Mouse (Mus musculus) kidney, adult 11 months (tissue): ENCODE results near the gene Esyt3.

Experiments
- DNase-seq: peaks from one replicate; pipeline ENCODE4 v3.0.0; 2022

Esyt3 gene

DNA sequence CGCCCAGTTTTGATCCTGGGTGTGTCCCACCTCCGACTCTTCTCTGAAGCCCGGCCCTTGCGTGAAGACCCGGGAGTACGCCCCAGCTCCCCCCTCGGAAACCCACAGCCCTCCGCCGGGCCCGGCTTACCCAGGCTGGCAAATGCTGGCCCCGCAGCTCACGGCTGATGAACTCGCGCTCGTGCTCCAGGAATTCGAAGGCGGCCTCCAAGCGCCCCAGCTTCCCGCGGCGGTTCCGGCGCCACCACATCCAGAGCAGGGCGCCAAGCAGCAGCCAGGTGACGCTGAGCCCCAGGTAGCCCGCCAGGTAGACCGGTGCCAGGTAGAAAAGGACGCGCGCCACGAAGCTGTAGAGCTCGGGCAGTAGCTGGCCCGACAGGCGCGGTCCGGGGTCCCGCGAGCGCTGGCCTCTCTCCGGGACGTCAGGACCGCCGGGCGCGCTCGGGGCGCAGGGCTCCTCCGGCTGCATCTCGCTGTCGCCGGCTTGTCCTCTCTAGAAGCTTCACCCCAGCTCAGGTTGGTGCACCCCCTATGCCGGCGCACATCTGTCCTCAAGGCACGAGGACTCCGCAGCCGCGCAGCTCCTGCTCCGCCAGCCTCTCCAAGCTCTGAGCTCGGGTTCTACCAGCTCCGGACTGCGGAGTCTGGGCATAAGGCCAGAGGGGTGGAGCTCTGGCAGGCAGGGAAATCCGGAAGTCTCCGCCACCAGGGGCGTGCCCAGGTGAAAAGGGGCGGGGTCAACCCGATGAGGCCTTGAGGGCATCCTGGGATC lies at the start of gene Esyt3:
TSS of gene Esyt3 (minus strand) at position 637 of the 772 bp plus-strand sequence.
- peak; percentile 49 for DNase-seq

DNA sequence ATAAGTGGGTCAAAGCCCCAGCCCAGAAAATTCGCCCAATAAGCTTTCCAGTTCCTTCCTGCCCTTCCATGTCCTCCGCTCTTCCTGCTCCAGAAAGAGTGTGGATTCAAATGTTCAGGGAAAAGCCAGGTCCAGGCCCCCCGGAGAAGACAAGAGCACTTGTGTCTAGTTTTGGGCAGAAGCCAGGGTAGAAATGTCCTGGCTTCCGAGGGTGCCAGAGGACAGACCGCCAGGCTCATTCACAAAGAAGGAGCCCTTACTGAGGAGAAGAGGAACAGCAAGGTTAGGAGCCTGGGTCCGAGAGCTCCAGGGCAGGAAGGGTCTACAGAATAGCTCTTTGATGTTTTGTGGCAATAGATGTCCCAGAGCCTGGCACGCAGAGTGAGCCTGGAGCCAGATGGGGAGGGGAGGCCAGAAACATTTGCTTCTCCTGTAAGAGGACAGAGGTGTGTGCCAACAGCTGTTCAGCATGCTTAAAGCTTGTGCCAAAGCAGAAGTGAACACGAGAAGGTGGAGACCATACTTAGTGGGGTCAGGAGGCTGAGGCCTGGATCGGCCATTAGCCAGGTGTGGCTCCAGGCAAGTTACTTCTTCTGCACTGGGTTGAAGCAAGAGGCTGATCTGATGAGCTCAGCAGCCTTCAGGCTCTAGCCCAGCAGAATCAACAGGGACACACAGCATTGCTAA lies 43.1 kb upstream of the Esyt3 start:
- no peak for DNase-seq

DNA sequence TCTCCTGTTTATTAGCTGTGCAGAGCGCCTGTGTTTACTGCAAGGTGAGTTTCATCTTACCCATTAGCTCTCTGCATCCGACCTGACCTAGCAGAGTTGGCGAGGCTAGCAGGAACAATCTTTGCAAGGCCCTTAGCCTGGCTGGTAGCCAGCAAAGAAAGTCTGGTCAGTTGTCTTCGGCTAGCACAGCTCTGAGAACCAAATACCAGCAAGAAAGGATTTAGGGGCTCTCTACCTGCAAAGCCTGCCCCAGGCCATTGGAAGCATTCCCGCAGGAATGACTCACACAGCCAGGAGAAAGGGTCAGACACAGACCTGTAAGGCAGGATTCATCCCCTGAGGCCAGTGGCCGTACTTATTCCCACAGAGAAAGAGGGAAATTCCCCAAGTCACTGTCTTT lies 42.4 kb upstream of the Esyt3 start:
- peak; percentile 23 for DNase-seq

DNA sequence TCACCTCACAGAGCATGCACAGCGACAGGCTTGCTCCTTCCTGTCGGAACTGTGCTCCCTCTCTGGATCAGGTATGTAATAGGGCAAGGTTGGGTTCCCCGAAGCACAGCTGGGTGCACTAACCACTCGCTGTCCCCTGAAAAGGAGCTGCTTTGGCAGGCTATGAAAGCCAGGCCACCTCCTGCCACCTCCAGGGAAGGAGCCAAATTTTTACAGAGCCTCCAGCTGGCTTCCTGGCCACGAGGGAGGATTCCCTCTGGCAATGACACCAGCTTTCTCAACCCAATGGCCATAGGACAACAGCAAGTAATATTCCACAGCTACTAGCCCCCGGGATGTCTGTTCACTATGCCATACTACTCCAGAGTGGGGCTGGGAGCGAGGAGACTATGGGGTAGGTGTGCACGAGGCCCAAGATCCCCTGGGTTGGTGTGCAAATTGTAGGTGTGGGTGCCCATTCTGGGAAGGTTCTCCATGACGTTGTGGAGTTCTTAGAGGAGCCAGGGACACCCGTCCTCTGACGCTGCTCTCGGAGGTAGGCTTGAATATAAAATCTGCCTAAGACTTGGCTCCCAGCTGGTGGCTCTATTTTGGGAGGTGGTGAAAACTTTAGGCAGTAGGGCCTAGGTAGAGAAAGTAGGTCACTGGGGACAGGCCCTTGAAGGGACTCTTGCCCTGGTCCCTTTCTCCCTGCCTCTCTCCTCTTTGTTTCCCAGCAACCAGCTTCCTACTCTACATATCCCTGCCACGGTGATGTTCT lies 38.9 kb upstream of the Esyt3 start:
- DNase-seq: no peak

DNA sequence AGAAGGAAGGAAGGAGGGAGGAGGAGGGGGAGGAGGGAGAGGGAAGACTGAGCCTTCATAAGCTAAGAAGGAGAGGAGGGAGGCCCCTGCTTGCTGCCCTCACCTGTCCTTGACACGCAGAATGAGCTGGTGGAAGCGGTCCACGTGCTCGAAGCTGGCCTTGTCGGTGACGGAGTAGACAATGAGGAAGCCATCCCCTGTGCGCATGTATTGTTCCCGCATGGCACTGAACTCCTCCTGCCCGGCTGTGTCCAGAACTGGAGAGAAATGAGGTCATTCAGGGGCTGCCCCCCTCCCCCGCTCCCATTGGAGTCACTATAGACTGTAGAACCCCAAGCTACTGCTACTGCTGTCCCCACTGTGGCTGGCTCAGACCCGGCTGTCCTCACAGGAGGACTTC lies 36.0 kb upstream of the Esyt3 start:
- DNase-seq: no peak

DNA sequence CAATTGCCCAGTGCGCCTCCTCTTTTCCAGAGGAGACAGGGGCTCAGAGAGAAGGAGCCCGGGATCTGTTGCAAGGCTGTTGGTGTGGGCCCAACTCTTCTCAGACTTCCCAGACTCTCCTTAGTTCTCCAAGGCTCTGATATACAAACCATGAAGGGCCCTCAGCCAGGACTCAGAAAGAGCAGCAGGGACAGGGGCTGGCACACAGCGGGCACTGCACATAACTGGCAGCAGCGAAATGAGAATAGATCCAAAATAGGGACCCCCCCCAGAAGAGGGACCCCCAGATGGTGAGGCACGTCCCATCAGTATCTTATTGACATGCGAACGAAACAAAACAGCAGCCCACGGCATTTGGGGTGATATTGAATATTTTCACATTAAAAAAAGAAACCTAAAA lies 34.8 kb upstream of the Esyt3 start:
- DNase-seq: no peak

DNA sequence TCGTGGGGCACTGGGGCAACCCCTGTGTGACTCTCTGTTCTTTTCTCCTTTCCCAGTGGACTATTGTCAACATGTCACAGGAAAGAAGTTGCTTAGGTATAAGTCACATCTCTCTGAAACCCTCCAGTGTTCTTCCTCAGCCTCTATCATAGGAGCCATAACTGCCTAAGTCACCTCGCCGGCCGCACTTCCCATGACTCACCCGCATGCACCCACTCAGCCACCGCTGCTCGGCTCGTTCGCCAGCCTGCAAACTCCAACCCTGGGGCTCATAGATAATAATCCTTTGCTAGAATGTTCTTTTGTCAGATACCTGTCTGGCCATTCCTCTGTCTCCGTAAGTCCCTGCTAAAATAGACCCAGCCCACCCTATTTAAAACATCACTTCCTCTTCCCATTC lies 33.2 kb upstream of the Esyt3 start:
- DNase-seq: no peak

DNA sequence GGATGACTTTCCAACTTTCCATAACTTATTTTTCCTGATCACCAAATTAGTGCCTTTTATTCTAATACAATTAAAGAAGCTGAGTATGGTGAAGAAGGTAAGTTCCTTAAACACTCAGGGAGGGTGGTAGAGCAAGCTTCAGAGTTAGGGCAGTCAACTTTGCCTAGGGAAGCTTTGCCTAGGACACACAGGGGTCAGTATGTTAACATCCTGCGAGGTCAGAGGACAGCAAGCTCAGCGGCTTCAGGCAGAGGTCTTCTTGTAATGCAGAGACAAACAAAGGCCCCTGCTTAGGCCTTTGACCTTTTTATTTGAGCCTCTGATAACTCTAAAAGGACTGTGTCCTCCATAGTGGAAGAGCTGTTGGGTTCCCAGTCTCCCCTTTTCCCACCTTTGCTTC lies 32.4 kb upstream of the Esyt3 start:
- DNase-seq: no peak

DNA sequence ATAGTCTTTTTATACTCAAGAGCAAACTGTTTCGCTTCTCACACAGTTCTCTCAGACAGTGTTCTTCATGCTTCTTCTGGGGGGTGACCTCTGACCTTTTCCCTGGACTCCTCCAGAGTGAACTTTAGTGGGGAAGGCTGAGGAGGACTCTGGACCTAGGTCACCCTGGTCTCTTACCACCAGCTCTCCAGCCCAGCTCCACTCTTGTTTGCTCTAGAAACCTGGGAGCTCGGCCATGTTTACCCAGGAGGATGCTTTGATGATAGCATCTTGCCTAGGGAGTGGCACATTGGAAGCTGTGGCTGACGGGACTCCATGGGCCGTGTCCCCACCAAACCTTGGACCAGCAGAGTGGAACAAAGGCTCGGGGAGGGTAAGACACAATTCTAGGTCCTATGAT lies 31.8 kb upstream of the Esyt3 start:
- peak; percentile 59 for DNase-seq

DNA sequence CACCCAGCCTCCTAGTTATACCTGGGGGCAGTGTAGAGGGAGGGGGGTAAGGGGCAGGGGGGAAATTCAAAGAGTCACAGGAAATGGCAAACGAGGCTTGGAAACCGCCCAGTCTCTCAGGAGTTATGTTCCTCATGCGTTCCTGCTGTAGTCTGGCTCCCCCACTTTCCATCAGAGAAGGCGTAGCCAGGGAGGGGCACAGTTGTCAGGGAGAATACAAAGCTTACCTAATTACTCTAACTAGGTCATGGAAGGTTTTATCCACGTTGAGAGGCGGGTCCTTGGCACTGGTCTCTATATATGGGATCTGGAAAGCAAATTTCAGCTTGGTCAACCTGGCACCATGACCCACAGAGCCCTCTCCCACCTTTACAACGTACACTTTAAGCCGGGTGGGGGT lies 31.1 kb upstream of the Esyt3 start:
- DNase-seq: no peak

DNA sequence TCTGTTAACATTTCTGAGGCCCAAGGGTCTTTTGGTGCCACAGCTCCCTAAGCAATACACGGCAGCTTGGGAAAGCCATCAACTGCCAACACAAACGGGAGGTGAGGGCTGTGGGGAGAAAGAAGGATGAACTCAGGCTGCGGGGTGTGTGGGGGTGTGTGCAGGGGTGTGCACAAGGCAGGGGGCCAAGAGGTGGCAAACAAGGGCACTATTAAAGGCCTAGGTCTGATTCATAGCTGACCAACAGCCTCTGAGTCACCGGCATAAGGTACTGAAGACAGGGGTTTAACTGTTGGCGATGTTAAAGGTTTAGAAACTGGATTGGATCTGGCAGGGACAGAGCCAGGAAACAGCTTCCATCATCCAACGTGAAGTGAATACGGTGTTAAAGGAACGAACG lies 30.5 kb upstream of the Esyt3 start:
- no peak for DNase-seq

DNA sequence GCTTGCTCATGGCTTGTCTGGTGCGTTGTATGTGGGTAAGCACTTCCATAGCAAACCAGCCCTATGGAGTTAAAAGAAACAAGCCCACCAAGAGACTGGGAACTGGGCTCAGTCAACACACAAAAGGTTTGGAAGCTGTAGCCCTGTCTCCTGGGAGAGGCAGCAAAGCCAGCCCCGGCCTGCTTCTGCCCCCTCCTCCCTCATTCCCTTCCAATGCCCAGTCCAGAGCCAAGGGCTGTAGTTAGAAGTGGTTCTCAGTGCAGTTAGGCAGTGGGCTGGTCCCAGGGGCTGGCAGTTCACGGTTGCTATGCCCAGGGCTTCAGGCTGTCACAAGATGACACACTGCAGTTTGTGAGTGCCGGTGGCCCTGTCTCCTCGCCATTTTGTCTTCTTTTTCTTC lies 29.7 kb upstream of the Esyt3 start:
- no peak for DNase-seq

DNA sequence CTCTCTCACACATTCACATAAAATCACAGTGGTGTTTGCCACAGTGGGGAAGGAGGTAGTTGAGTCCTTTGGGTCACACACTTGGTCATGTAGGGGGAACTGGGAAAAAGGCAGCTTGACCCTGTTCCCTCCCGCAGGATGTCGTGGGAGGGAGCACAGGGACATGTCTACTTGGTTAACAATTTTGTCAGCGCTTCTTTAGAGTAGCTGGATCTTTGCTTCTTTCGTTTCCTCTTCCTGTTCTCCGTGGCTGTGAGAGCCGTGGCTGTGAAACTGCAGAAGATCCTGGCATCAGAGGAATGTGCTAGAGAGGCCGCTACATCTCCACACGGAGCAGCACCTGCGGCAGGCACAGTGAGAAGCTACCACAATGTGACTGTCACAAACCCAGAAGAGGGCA lies 24.2 kb upstream of the Esyt3 start:
- DNase-seq: no peak

DNA sequence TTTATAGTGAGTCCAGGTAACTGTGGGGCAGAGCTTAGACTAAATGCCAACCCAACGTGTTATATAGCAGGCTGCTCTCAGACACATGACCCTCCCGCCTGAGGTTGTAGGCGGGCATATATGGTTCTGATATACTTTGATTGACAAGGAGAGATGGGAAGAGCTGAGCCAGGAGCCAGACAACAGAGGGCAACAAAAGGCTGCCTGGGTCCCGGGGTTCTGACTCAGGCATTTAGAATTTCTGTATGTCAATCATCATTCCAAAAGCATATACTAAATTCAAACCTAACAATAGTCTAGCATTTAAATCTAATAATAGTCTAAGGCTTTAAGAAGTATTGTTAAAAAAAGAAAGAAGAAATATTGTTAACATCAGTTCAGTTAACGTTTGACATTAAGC lies 20.8 kb upstream of the Esyt3 start:
- DNase-seq: no peak

DNA sequence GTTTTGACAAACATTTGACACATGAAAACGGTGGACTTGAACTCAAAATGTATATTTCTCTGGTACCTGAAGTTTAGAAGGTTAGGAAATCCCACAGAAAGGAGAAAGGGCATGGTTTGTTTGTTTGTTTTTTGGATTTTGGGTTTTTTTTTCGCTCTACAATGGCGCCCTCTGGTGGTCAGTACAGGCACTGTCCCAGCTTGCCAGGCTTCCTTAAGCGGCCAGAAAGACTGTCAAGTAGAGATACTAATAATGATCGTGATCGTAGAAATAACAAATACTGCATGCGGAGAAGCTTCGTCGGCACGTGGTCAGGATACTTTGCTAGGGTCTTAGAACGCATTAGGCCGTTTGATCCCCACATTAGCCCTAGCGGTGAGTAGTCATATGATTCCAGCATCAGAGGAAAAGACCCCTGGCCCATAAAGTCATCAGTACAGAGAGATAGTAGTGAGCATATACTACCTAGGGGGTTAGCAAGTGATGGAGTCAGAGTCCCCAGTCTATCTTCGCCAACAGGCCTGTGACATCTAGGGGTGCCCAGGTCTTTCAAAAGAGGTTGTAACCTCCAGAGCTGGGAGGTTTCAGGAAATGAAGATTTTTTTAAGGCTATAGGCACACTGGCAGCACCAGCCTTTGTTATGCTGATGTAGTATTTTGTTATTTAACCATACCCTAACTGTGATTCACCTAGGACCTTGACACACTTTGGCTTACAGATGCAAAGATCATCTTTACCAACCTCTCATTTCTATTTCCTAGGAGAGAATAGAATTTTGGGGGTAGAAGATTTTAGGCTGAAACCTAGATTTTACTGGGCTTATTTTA lies 18.4 kb upstream of the Esyt3 start:
- DNase-seq: no peak

DNA sequence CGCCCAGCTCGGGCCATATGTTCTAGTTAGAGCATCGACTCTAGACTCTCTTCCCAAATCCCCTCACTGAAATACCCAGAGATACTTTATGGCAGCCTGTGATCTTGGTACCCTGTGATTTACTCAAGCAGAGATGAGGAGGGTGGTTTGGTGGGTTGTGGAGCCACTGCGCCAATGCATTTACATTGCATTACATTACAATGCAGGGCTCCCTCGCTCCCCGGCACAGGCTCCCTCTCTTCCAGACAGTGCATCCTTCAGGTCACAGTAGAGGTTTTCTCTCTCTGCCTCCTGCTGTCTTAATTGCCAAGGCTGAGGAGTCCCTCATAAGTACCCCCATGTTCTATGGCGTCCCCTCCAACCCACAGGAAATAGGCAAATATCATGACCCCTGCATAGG lies 10.1 kb upstream of the Esyt3 start:
- DNase-seq: no peak

DNA sequence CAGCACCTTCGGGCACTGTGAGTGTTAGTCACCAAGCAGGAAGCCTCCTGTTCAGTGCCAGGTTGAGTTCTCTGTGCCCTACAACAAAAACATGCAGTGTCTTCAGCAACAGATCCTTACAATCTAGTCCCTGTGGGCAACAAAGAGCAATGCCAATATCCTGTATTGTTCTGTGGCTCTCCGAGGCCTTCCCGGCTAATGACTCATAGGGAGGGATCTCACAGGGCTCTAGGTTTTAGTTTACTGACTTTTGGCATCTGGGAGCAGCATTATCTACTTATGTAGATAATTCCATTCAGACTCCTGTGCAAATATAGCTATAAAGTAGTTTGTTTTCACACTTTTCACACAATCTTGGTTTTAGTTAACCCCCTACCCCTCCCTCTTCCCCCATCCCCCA lies 7.5 kb upstream of the Esyt3 start:
- DNase-seq: no peak

DNA sequence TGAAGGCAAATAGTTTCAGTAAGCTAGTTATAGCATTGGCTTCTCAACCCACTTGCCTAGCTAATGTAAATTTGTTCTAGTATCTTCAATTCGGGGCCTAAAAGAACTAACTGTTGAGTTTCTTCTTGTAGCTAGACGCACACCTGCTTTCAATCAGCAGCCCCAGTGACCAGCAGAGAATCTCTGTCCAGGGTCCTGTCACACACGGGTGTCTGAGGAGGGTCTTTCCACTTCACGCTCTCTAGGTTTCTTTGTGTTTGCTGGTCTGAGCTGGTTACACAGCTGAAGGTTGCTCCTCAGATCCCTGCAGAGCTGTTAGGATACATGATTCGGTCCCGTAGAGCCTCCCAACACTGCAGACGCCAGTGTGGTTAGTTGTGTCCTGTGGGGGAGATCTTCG lies 4.7 kb upstream of the Esyt3 start:
- DNase-seq: no peak

DNA sequence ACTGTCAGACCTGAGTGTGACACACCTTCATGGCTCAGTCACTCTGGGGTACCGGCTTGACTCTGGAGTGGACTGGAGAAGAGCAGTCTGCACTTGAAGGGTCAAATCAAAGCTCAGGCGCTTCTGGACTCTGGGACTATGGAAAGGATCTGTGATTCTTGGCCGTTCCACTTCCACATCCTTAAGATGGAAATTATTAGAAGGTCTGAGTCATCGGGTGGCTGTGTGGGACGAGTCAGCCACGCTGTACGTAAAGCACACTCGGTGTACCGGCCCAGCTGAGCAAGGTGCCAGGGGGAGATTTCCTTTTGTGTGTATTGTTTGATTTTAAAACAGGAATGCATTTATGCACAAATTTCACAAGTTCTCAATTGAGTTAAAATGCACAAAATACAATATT lies 3.6 kb upstream of the Esyt3 start:
- no peak for DNase-seq

DNA sequence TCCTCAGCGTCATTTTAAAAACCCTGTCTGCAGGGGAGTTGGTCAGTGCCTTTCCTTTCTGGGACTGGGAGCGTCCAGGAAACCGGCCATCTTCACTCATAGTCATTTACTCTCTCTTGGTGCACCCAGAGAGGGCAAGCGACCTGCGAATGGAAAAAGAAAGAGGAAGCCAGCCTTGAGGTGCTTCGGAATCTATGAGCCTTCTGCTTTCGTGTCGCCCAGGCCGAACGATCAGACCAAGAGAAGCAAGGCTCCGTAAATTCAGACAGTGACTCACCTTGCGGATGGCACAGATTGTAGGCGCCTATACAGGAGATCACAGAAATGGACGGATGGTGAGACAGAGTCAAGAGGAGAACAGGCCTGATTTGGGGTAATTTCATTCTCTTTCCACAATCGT lies 655 bp upstream of the Esyt3 start:
- DNase-seq: no peak

DNA sequence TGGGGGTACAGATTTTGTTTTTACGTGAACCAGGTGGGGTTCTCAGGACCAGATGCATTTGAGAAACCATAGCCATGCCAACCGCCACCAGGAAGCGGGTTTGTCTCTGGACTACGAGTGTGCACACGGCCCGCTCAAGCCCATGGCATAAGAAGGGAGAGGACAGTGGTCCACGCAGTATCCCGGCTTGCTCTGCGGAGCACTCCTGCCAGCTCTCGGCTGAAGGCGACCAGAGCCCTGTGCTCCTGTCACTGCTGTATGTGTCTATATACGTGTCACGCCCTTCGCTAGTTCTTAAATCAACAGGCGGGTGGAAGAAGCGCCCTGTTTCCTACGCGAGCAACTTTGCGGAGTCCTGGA lies 816 bp downstream of the Esyt3 start:
- DNase-seq: no peak

DNA sequence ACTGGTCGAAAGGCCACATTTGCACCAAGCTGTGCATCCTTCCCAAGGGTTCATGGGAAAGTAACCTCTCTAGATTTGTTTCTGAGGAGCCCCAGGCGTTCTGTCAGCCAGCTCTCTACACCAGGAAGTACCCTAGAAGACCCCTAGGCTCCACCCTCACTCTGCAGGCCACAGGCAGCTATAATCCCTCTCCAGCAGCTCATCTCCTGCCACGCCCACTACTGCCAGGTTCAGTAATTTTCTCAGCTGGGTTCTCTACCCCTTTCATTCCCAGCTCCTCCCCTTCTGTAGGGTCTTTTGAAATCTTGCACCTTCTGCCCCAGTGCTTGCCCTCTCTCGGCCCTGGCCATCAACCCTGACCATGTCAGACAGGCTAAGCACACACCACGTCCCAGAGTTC lies 2.4 kb downstream of the Esyt3 start:
- DNase-seq: no peak

DNA sequence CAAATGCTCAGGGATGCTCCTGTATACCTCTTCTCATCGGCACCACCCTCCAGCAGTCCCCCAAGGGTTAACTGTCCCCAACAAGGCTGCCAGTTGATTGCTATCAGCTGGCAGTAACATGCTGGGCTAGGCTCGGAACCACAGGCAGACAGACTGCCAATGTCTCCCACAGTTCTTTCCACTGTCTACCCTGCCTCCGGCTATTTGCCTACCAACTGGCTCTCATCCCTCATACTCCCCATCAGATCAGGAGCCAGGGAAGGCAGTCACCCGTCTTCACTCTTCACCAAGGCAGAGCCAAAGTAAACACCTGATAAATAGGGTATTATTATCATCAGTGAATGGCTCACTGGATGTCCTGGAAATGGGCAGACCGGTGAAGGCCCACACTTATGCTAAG lies 3.6 kb downstream of the Esyt3 start:
- DNase-seq: no peak
